Mouse (Mus musculus) ES-E14 (cell line): Measurements from ENCODE around the gene Ttc38. TPM values are rescaled to one million over a fixed set of nuclear protein-coding genes. Genes with fewer than 3 reads are reported as not detected.

Experiments
- DNase-seq: peaks from one replicate; pipeline ENCODE4 v3.0.0-alpha.2; 2013; ENCODE audit warnings: low read depth, low spot score
- H3K27ac ChIP-seq: 2 replicates; pipeline ENCODE4 v1.5.1; 2012; ENCODE audit warnings: low read depth, mild to moderate bottlenecking, low read length, moderate library complexity, mixed read lengths; ENCODE audit not compliant: poor library complexity, insufficient read depth, severe bottlenecking
- H3K36me3 ChIP-seq: 2 replicates; pipeline ENCODE4 v1.6.1; 2012; ENCODE audit warnings: mild to moderate bottlenecking, low read length, moderate library complexity, mixed read lengths; ENCODE audit not compliant: control insufficient read depth, poor library complexity, insufficient read depth, severe bottlenecking
- H3K4me1 ChIP-seq, 2 experiments: fragments of 150-350 bp in 1 of 2; sonication (generic) in 1 of 2; 2 replicates each; pipeline ENCODE4 v1.6.1; 2012; ENCODE audit warnings: low read length in 2 of 2, mild to moderate bottlenecking in 1 of 2, mixed read lengths in 1 of 2; ENCODE audit not compliant: control insufficient read depth in 2 of 2, insufficient read depth in 2 of 2, poor library complexity in 1 of 2
- H3K4me3 ChIP-seq, 2 experiments: fragments of 150-350 bp in 1 of 2; sonication (generic) in 1 of 2; 2 replicates each; pipeline ENCODE4 v1.5.1; 2012; ENCODE audit warnings: low read length in 2 of 2, low read depth in 1 of 2, mild to moderate bottlenecking in 1 of 2, mixed read lengths in 1 of 2; ENCODE audit not compliant: insufficient read depth in 1 of 2, poor library complexity in 1 of 2, severe bottlenecking in 1 of 2
- H3K9ac ChIP-seq: 2 replicates; pipeline ENCODE4 v1.6.1; 2012; ENCODE audit warnings: low read depth, mild to moderate bottlenecking, low read length, mixed read lengths; ENCODE audit not compliant: poor library complexity, insufficient read depth, severe bottlenecking
- H3K9me3 ChIP-seq: fragments of 150-350 bp; sonication (generic); 2 replicates; pipeline ENCODE4 v1.6.1; 2012; ENCODE audit warnings: low read depth, mild to moderate bottlenecking, low read length; ENCODE audit not compliant: control insufficient read depth, insufficient read depth
- CHD2 ChIP-seq: IDR thresholded peaks from 2 replicates; pipeline ENCODE4 v1.6.1; 2014; ENCODE audit warnings: mild to moderate bottlenecking, low read depth, low read length, inconsistent platforms
- HCFC1 ChIP-seq: IDR thresholded peaks from 2 replicates; pipeline ENCODE4 v1.6.1; 2012; ENCODE audit warnings: low read length, inconsistent platforms, borderline replicate concordance; ENCODE audit not compliant: insufficient read depth
- MAFK ChIP-seq: IDR thresholded peaks from 2 replicates; pipeline ENCODE4 v1.6.1; 2014; ENCODE audit warnings: mild to moderate bottlenecking, low read depth, low read length, inconsistent platforms; ENCODE audit not compliant: insufficient read depth
- ZC3H11A ChIP-seq: IDR thresholded peaks from 2 replicates; pipeline ENCODE4 v1.6.1; 2012; ENCODE audit warnings: low read depth, mild to moderate bottlenecking, inconsistent platforms, low read length, borderline replicate concordance
- ZNF384 ChIP-seq: IDR thresholded peaks from 2 replicates; pipeline ENCODE4 v1.6.1; 2012; ENCODE audit warnings: low read depth, low read length, inconsistent platforms
- in situ Hi-C, 2 experiments: fragments of 600-800 bp; cut with MboI; formaldehyde crosslinking; loops; one replicate each; pipeline ENCODE4 v1.15.1; 2025; ENCODE audit warnings: low sequenced_read_pairs in 2 of 2, inconsistent platforms in 1 of 2; ENCODE audit not compliant: unreplicated experiment in 2 of 2
- total RNA-seq: library from RNA; depleted of rRNA; stranded (reverse); fragments of 300-350 nt; gene quantifications from 2 replicates; pipeline ENCODE4 v1.2.3, GENCODE M21; 2012

Gene Ttc38
- total RNA-seq, 1 experiment, result 3.3 TPM

- no peak overlapping the region for H3K27ac ChIP-seq
- in situ Hi-C loops, result no loop called here
- TF ChIP-seq MAFK (no peak), HCFC1 (no peak), CHD2 (no peak), ZC3H11A (no peak), ZNF384 (no peak)
- no peak for DNase-seq
- no peaks in the 10 kb centered on the region for H3K9me3 ChIP-seq
- H3K4me1 ChIP-seq, result peaks cover 0 to 2% of the 10 kb centered on the region in 2 experiments; a peak in 1 of 4 replicates
- no peak overlapping the region for H3K9ac ChIP-seq
- no peaks in the 10 kb centered on the region for H3K36me3 ChIP-seq
- no peak overlapping the region for H3K4me3 ChIP-seq
Measured at GRCm38 (mm10) chr15:85798676-85799075, 33.4 kb upstream of the Ttc38 start.

- H3K27ac ChIP-seq, result no peak overlapping the region
- no peak overlapping the region for H3K9ac ChIP-seq
- in situ Hi-C loops, result no loop called here
- TF ChIP-seq CHD2, result no peak
- no peak for TF ChIP-seq ZNF384
- no peak for TF ChIP-seq HCFC1
- TF ChIP-seq ZC3H11A, result no peak
- no peak for TF ChIP-seq MAFK
- H3K9me3 ChIP-seq, result no peaks in the 10 kb centered on the region
- H3K4me1 ChIP-seq, result no peaks in the 10 kb centered on the region
- no peak overlapping the region for H3K4me3 ChIP-seq
- H3K36me3 ChIP-seq, result no peaks in the 10 kb centered on the region; the same call in 1 of the 2 replicates
- DNase-seq, result no peak
Measured at GRCm38 (mm10) chr15:85802931-85803330, 29.2 kb upstream of the Ttc38 start.

- H3K4me3 ChIP-seq, result no peak overlapping the region
- no peak for TF ChIP-seq ZNF384
- no peak for TF ChIP-seq MAFK
- TF ChIP-seq ZC3H11A, result no peak
- TF ChIP-seq HCFC1, result no peak
- TF ChIP-seq CHD2, result no peak
- in situ Hi-C loops, result no loop called here
Measured at GRCm38 (mm10) chr15:85806886-85807285, 25.2 kb upstream of the Ttc38 start.

DNA sequence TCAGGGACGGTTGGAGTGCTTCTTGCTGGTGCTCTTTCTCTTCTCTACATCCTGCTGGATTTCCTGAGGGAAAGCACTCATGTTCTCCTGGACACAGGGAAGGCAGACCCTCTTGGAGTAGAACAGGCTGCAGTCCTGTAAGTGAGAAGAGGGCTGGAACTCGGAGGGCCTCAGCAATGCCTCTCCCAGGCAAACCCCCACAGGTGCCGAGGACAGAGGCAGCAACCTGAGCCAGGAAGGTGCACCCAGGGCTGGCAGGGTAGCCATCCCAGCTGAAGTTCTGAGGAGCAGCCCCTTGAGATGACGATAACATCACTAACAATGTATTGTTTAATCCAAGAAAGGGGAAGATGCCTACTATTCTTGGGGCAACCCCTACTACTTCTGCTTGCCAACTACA lies 24.7 kb upstream of the Ttc38 start:
- DNase-seq, result no peak
- in situ Hi-C loops, result no loop called here
- no peak for TF ChIP-seq CHD2
- no peak for TF ChIP-seq ZC3H11A
- TF ChIP-seq ZNF384, result no peak
- no peak for TF ChIP-seq HCFC1
- TF ChIP-seq MAFK, result no peak

More at GRCm38 (mm10) chr15:85806886-85807285, 25.2 kb upstream of the Ttc38 start:
- Histone ChIP-seq H3K9ac (no peak overlapping the region), H3K27ac (no peak overlapping the region), H3K36me3 (no peaks in the 10 kb centered on the region; the same call in 1 of the 2 replicates), H3K4me1 (peaks cover 0 to 3% of the 10 kb centered on the region in 2 experiments; a peak in 1 of 4 replicates), H3K9me3 (no peaks in the 10 kb centered on the region)
- no peak for DNase-seq

GRCm38 (mm10) chr15:85808031-85808430 lies 24.1 kb upstream of the Ttc38 start:
- H3K4me3 ChIP-seq, result no peak overlapping the region
- H3K9ac ChIP-seq, result no peak overlapping the region
- TF ChIP-seq MAFK, result no peak
- no peak for TF ChIP-seq HCFC1
- no peak for TF ChIP-seq ZC3H11A
- TF ChIP-seq CHD2, result no peak
- TF ChIP-seq ZNF384, result no peak
- DNase-seq, result no peak
- H3K9me3 ChIP-seq, result no peaks in the 10 kb centered on the region
- no peak overlapping the region for H3K27ac ChIP-seq
- in situ Hi-C loops, result no loop called here
- H3K4me1 ChIP-seq, result peaks cover 0 to 3% of the 10 kb centered on the region in 2 experiments; a peak in 1 of 4 replicates
- H3K36me3 ChIP-seq, result no peaks in the 10 kb centered on the region; the same call in 1 of the 2 replicates

More for the DNA sequence above, 24.7 kb upstream of the Ttc38 start:
- no peaks in the 10 kb centered on the region for H3K9me3 ChIP-seq
- H3K27ac ChIP-seq, result no peak overlapping the region
- no peak overlapping the region for H3K4me3 ChIP-seq
- no peak overlapping the region for H3K9ac ChIP-seq
- no peaks in the 10 kb centered on the region; the same call in 1 of the 2 replicates for H3K36me3 ChIP-seq
- peaks cover 0 to 3% of the 10 kb centered on the region in 2 experiments; a peak in 1 of 4 replicates for H3K4me1 ChIP-seq
